Mouse (Mus musculus) midbrain, embryonic 10.5 days (tissue): Measurements from ENCODE around the gene Ebna1bp2. TPM values are rescaled to one million over a fixed set of nuclear protein-coding genes. Genes with fewer than 3 reads are reported as not detected.

Experiments used
- DNase-seq: peaks from one replicate; pipeline ENCODE4 v3.0.0-alpha.2; 2017; ENCODE audit warnings: low spot score
- H3K27ac ChIP-seq: fragments of 300-500 bp; sonication (generic); replicated peaks from 2 replicates; pipeline ENCODE4 v1.5.1; 2016; ENCODE audit warnings: mild to moderate bottlenecking
- H3K27me3 ChIP-seq: fragments of 300-500 bp; sonication (generic); 2 replicates; pipeline ENCODE4 v1.6.1; 2016; ENCODE audit warnings: low read depth, mild to moderate bottlenecking; ENCODE audit not compliant: poor library complexity, severe bottlenecking
- H3K36me3 ChIP-seq: fragments of 300-500 bp; sonication (generic); 2 replicates; pipeline ENCODE4 v1.6.1; 2016; ENCODE audit warnings: mild to moderate bottlenecking, moderate library complexity
- H3K4me1 ChIP-seq: fragments of 300-500 bp; sonication (generic); 2 replicates; pipeline ENCODE4 v1.6.1; 2016
- H3K4me3 ChIP-seq: fragments of 300-500 bp; sonication (generic); 2 replicates; pipeline ENCODE4 v1.5.1; 2016; ENCODE audit warnings: mild to moderate bottlenecking, moderate library complexity
- H3K9me3 ChIP-seq: fragments of 300-500 bp; sonication (generic); replicated peaks from 2 replicates; pipeline ENCODE4 v1.6.1; 2016; ENCODE audit warnings: mild to moderate bottlenecking
- WGBS: fragments of 180-500 bp; shearing (Covaris S2); methylation state at CpG from one replicate; pipeline ENCODE4 v1.1.7; 2016; 5-methylcytosine and 5-hydroxymethylcytosine counted together
- polyA plus RNA-seq: library from polyadenylated mRNA; unstranded; fragments of >200 nt; fragmentation: Nextera tagmentation; extraction: Ambion mirVana; gene quantifications from 2 replicates; pipeline ENCODE4 v1.2.1, GENCODE M21; 2016

Gene Ebna1bp2
- polyA plus RNA-seq, 1 experiment from 2014 or later: 192 TPM

GRCm38 (mm10) chr4:118621781-118622180, 1.2 kb downstream of the Ebna1bp2 start:
- no peak for DNase-seq
- Histone ChIP-seq H3K4me1 (peaks cover 13% of the 10 kb centered on the region), H3K27me3 (no peaks in the 10 kb centered on the region), H3K4me3 (peak overlapping the region; percentile 91), H3K36me3 (peaks cover 42% of the 10 kb centered on the region), H3K9me3 (no peaks in the 10 kb centered on the region; the same call in 1 of the 2 replicates), H3K27ac (no peak overlapping the region)
- 95% methylated on average over 9 of the region's 9 CpGs for WGBS

GRCm38 (mm10) chr4:118630261-118630660, 9.7 kb downstream of the Ebna1bp2 start:
- H3K27ac ChIP-seq: no peak overlapping the region
- peaks cover 73% of the 10 kb centered on the region for H3K36me3 ChIP-seq
- 92% methylated on average over 5 of the region's 5 CpGs for WGBS
- no peak overlapping the region for H3K4me3 ChIP-seq
- H3K9me3 ChIP-seq: no peaks in the 10 kb centered on the region
- DNase-seq: no peak
- H3K27me3 ChIP-seq: no peaks in the 10 kb centered on the region
- H3K4me1 ChIP-seq: no peaks in the 10 kb centered on the region

- no peak overlapping the region for H3K4me3 ChIP-seq
- H3K27me3 ChIP-seq: no peaks in the 10 kb centered on the region
- no peaks in the 10 kb centered on the region for H3K9me3 ChIP-seq
- H3K27ac ChIP-seq: no peak overlapping the region
- H3K4me1 ChIP-seq: no peaks in the 10 kb centered on the region
- 61% methylated on average over 20 of the region's 20 CpGs for WGBS
- H3K36me3 ChIP-seq: no peaks in the 10 kb centered on the region
- DNase-seq: no peak
Observed at GRCm38 (mm10) chr4:118642346-118643190, 22.0 kb downstream of the Ebna1bp2 start.

- WGBS: 10% methylated on average over 2 of the region's 2 CpGs
- DNase-seq: peak; percentile 74
- H3K27ac ChIP-seq: no peak overlapping the region
Observed at GRCm38 (mm10) chr4:118645234-118645633, 24.6 kb downstream of the Ebna1bp2 start.

GRCm38 (mm10) chr4:118658652-118659051, 38.1 kb downstream of the Ebna1bp2 start, which contains the start of gene Olfr62:
Gene Olfr62 (plus strand): TSS chr4:118658952.
- Histone ChIP-seq H3K27me3 (no peaks in the 10 kb centered on the region), H3K9me3 (no peaks in the 10 kb centered on the region), H3K36me3 (no peaks in the 10 kb centered on the region), H3K4me1 (no peaks in the 10 kb centered on the region), H3K27ac (no peak within 1 kb of the TSS), H3K4me3 (no peak within 1 kb of the TSS)
- no peak for DNase-seq

More at GRCm38 (mm10) chr4:118645234-118645633, 24.6 kb downstream of the Ebna1bp2 start:
- no peaks in the 10 kb centered on the region for H3K9me3 ChIP-seq
- H3K4me3 ChIP-seq: no peak overlapping the region
- no peaks in the 10 kb centered on the region for H3K36me3 ChIP-seq
- no peaks in the 10 kb centered on the region for H3K27me3 ChIP-seq
- no peaks in the 10 kb centered on the region for H3K4me1 ChIP-seq

Other genes with a start within 250 kb of the Ebna1bp2 start
- 6.4 and 9.1 TPM in 2 replicates for gene Szt2, start 211.5 kb upstream of the Ebna1bp2 start, polyA plus RNA-seq
- 160 and 170 TPM in 2 replicates for gene Med8, start 211.5 kb upstream of the Ebna1bp2 start, polyA plus RNA-seq
- gene Elovl1, start 192.7 kb upstream of the Ebna1bp2 start, polyA plus RNA-seq: 45.3 and 47.0 TPM in 2 replicates
- 403 and 424 TPM in 2 replicates for gene Cdc20, start 183.4 kb upstream of the Ebna1bp2 start, polyA plus RNA-seq
- 1.0 and 1.8 TPM in 2 replicates for gene Mpl, start 163.3 kb upstream of the Ebna1bp2 start, polyA plus RNA-seq
- 13.1 and 15.8 TPM in 2 replicates for gene Tie1, start 130.7 kb upstream of the Ebna1bp2 start, polyA plus RNA-seq
- 0.52 and 0.53 TPM in 2 replicates for gene 2610528J11Rik, start 93.8 kb upstream of the Ebna1bp2 start, polyA plus RNA-seq
- 0.28 and 0.30 TPM in 2 replicates for gene Tmem125, start 76.8 kb upstream of the Ebna1bp2 start, polyA plus RNA-seq
- gene Cfap57, start within 50 bp of the Ebna1bp2 start, polyA plus RNA-seq: 0.70 and 0.75 TPM in 2 replicates
- gene Olfr62, start 38.2 kb downstream of the Ebna1bp2 start, polyA plus RNA-seq: not detected in 2 replicates
- gene Olfr1342, start 72.0 kb downstream of the Ebna1bp2 start, polyA plus RNA-seq: not detected in 2 replicates
- not detected in 2 replicates for gene Olfr1341, start 82.7 kb downstream of the Ebna1bp2 start, polyA plus RNA-seq
- gene Olfr1340, start 99.3 kb downstream of the Ebna1bp2 start, polyA plus RNA-seq: not detected in 2 replicates
- not detected in 2 replicates for gene Olfr1339, start 111.4 kb downstream of the Ebna1bp2 start, polyA plus RNA-seq
- not detected in 2 replicates for gene Olfr1338, start 137.9 kb downstream of the Ebna1bp2 start, polyA plus RNA-seq
- not detected in 2 replicates for gene Olfr1337, start 161.8 kb downstream of the Ebna1bp2 start, polyA plus RNA-seq
- not detected in 2 replicates for gene Olfr1335, start 189.1 kb downstream of the Ebna1bp2 start, polyA plus RNA-seq
- not detected in 2 replicates for gene Olfr1333, start 215.5 kb downstream of the Ebna1bp2 start, polyA plus RNA-seq
- not detected in 2 replicates for gene Olfr1331, start 243.8 kb downstream of the Ebna1bp2 start, polyA plus RNA-seq